Mouse (Mus musculus) adrenal gland, adult (tissue): ENCODE measurements around the gene Ilf2.

ENCODE experiments used
- DNase-seq, 2 experiments: peaks; one replicate each; pipeline ENCODE4 v3.0.0; 2022 to 2023; ENCODE audit warnings: low spot score in 1 of 2; ENCODE audit not compliant: inconsistent age in 2 of 2

Gene Ilf2

DNA sequence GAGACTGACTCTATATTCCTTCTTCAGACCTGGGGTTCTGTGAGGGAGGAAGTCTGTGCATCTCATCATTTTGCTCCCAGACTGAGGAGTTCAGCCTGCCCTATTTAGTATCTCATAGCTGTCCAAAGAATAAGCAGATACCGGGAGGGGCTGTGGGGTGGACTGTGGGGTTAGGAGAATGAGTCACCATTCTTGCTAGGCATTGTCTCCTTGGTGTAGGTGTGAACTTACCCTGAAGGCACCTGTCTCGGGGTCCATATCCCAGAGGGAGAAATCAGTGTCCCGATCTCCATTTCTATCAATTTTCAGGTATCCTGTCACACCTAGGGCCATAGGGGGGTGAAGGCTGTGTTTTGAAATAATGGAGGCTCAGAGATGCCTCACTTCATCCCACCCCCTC, 14.0 kb upstream of the Ilf2 start:
- DNase-seq = peak in 1 of 2 experiments; percentile 50

GRCm38 (mm10) chr3:90462579-90462978, 13.3 kb upstream of the Ilf2 start:
- DNase-seq = peak in 1 of 2 experiments; percentile 68

- peak; percentile 74 to 89 for DNase-seq
These were observed 11.3 kb upstream of the Ilf2 start for GRCm38 (mm10) chr3:90464552-90465080.

- peak; percentile 62 to 84 for DNase-seq
These were observed 10.7 kb upstream of the Ilf2 start for GRCm38 (mm10) chr3:90465081-90465685.

DNA sequence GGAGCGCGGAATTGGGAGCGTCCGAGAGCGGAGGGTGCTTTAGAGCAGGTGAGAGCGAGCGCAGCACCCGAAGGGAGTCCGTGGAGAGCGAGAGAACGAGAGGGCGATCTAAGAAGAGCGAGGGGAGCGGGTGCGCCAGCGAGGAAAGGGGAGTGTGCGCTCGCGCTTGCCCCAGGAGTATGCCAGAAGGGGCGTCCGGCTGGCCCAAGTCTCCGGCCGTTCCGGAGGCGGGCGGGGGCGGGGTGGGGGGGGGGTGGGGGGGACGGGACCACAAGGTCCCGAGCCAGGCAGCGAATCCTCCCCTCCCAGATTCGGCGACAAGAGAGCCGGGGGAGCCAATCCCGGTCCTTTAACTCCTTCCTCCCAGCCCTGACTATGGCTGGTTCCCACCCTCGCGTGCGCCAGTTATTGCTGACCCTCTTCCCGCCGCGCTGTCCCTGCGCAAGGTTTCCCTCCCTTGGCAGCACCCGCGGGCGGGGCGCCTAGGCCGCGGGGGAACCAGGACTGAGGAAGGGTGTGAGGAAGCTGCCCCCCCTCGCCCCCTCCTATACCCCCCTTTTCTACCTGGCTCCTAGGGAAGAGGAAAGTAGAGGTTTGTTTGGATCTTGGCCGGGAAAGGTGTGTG, 10.1 kb upstream of the Ilf2 start, which contains the start of gene Npr1:
Gene Npr1 (minus strand): TSS at position 181 of the 625 bp plus-strand sequence.
- peak; percentile 84 to 92 for DNase-seq

DNA sequence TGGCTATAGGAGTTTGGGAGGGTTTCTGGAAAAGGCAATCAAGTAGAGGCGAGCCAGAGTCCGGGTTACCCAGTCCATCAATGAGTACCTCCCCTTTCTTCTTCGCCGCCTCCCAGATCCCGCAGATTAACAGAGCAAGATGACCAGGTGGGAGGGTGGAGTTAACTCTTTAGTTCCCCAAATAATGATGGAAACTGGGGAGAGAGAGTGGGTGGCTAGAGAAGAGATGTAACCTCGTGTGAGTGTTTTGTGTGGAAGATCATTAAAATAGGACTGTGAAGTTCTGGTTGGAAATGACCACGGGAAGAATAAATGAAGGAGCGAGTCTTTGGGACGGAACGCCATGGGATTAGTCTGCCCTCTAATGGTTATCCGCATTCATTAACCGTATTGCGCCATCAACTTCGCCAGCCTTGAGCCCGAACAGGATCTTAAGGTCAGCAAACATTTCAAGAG, 9.6 kb upstream of the Ilf2 start:
- DNase-seq = peak; percentile 83 to 96

DNA sequence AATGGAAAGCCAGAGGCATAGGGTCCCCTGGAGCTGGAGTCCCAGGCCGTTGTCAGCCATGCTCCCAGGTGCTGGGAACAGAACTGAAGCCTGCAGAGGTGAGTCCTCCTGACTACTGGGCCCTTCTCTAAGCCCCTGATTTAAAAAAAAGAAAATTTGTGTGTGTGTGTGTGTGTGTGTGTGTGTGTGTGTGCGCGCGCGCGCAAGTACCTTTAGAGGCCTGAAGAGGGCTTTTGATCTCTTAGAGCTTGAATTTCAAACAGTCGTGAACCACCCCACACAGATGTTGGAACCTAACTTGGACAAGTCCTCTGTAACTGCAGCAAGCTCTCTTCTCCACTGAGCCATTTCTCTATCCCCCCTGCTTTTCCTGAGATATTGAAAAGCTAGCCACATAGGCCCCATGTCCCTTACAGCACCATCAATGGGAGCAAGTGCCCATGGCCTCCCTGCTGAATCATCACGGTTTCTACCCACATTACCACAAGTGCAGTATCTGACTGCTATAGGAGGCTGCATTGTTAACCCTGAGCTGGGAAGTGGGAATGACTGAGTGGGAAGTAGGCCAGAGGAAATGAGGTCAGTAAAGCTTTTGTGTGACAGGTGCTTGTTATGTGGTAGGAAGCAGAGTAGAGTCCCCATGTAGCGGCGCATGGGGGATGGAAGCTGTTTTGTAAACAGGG, 8.2 kb upstream of the Ilf2 start:
- DNase-seq = peak in 1 of 2 experiments; percentile 36

DNA sequence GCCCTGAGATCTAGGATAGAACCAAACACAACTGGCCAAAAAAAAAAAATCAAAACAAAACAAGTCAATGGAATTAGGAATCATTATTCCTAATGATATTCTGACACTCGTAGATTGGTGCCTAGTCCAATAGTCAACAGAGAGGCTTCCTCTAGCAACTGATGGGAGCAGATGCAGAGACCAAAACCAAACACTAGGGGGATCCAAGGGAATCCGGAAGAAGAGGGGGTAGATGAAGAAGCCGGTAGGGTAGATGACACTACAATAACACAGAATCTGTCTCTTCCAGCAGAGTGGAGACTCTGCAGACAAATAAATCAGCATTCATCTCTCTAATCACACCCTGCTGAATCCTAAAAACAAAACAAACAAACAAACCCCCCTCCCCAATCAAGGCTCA, 3.7 kb upstream of the Ilf2 start:
- DNase-seq = peak in 1 of 2 experiments; percentile 90

GRCm38 (mm10) chr3:90475151-90475830, 635 bp upstream of the Ilf2 start:
- no peak for DNase-seq

DNA sequence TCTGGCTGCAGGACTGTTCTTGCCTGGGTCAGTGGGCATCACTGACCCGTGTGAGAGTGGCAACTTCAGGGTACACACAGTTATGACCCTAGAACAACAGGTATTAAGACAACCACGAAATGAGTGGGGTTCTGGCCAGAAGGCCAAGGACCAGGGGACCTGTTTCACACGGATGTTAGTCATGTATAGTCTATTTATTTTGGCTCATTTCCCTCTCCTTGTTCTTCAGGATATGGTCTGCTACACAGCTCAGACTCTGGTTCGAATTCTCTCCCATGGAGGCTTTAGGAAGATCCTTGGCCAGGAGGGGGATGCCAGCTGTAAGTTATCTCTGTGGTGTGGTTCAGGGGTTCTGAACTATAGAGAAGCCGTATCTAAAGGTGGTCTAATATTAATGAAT, 11.1 kb downstream of the Ilf2 start:
- DNase-seq = no peak

- no peak for DNase-seq
These were observed 12.7 kb downstream of the Ilf2 start for GRCm38 (mm10) chr3:90488576-90488975.

DNA sequence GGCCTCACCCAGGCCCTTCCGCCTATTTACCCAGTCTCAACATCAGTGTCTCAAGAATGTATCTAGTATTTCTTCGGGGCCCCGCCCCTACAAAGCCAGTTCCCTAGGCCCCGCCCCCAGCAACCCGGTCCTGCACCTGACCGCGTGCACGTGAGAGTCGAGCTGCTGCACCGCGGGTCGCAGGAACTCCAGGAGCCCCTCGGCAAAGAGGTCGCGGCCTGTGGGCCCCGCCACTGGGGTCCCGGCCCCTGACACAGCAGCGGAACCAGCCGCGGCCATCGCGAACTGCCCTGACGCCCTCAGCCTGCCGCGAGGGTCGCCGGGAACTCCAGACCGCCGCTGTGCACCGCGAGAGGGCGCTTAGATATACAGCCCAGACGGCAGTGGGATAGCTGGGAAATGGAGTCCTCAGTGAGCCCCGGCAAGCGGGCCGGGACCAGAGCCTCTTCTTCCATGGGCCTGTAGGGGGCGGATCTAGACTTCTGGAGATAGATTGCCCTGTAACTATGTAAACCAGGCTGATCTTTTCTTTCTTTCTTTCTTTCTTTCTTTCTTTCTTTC, 14.8 kb downstream of the Ilf2 start, which contains the start of gene Snapin:
Gene Snapin (minus strand): TSS at position 338 of the 561 bp plus-strand sequence.
- peak; percentile 96 to 99 for DNase-seq

GRCm38 (mm10) chr3:90491350-90491749, 15.4 kb downstream of the Ilf2 start:
- DNase-seq = peak in 1 of 2 experiments; percentile 76

DNA sequence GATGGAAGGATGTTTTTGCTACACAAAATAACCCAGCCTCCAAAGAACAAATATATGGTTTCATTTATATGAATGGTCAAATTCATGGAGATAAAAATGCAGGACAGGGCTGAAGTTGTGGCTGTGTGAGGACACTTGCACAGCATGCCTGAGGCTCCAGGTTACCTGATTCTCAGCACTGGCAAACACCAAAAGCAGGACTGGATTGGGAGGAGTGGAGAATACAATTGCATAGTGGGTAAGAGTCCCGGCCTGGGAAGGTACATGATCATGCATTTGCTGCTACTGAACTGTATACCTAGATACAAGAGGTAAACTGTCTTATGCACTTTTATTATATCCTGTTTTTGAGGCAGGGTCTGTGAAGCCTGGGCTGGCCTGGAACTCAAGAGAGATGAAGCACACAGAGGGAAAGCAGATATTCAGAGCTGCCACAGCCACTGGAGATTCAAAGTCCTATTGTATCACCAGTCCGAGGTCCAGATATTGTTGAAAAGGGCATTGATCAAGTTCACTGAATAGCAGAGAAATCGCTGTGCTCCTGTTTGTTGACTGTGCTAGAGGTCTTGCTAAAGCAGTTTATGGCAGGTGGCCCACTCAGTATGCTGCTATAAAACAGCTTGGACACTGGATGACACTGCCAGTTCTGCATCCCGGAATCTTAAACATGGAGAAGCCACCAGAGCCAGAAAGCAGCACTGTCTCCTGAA, 18.1 kb downstream of the Ilf2 start:
- DNase-seq = no peak

DNA sequence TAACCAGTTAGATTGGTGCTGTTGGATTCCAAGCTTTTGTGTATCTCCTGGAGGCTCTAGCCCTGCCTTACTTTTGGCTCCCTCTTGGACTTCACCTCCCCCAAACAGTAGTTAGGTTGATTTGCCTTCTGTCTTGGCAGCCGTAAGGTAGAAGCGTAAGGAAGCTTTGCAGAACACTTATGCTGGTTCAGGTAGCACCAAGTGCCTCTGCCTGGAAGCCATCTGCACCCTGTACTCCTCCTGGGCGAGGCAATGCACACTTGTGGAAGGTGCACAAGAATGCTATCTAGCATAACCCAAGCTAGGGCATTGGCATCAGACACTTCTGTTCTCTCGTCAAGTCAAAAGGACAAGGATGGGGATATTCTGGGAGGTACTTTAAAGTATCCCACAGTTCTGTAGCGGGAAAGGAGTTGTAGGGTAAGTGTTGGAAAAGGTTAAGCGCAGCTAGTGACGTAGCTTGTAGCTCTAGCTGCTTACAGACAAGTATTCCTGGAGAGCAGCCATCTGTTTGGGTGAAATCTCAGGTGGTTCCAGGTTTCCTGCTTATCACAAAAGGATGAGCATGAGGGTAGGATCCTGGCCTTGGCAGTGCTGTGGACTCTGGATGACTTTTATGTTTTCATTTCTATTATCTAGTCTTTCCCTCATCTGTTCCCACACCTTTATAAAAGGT, 20.1 kb downstream of the Ilf2 start:
- DNase-seq = no peak

GRCm38 (mm10) chr3:90497597-90497996, 21.7 kb downstream of the Ilf2 start:
- no peak for DNase-seq

- DNase-seq = no peak
These were observed 27.5 kb downstream of the Ilf2 start for GRCm38 (mm10) chr3:90503444-90503843.

- no peak for DNase-seq
These were observed 29.3 kb downstream of the Ilf2 start for GRCm38 (mm10) chr3:90505216-90505615.

DNA sequence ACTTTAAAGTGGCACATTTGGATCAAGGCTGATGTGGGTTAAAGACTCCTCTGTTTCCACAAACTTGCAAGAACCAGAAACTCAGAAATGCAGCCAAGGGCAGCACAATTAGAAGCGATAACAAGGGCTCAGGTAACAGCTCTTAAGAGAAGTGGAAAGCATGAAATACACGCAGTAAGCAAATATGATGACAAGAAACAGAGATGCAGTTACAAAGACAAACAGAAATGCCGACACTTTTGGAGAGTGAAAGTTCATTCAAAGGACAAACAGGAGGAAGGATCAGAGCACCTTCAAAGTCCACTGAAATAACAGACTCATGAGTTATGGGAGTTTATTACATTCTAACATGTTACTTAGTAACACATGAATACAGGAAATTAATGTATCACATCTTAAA, 30.4 kb downstream of the Ilf2 start:
- no peak for DNase-seq
